Mouse (Mus musculus) B cell, adult 2 months (primary cell): ENCODE data around the gene Ccdc15.
"Not testable (repeated sequence)": the region's sequence is repeated elsewhere in the genome, so short reads cannot be mapped to it uniquely, and the experiment has no call there.

Experiments used
- DNase-seq, 2 experiments: peaks; one replicate each; pipeline ENCODE4 v3.0.0; 2022

Gene Ccdc15

DNA sequence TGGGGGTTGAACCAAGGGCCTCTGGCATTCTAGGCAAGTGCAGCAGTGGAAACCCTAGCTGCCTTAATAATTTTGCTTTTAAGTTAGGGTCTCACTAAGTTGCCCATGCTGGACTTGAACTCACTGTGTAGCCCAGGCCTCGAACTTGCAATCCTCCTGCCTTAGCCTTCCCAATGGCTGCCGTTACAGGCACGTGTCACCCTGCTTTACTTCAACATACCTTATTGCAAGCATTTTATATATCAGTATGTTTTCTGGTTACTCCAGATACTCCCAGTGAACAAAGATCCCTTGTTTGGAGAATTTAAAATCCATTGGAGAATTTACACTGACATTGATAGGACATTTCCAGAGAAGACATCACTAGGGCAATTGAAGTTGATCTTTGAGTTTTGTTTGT is 818 bp upstream of the Ccdc15 start:
- DNase-seq = no peak

DNA sequence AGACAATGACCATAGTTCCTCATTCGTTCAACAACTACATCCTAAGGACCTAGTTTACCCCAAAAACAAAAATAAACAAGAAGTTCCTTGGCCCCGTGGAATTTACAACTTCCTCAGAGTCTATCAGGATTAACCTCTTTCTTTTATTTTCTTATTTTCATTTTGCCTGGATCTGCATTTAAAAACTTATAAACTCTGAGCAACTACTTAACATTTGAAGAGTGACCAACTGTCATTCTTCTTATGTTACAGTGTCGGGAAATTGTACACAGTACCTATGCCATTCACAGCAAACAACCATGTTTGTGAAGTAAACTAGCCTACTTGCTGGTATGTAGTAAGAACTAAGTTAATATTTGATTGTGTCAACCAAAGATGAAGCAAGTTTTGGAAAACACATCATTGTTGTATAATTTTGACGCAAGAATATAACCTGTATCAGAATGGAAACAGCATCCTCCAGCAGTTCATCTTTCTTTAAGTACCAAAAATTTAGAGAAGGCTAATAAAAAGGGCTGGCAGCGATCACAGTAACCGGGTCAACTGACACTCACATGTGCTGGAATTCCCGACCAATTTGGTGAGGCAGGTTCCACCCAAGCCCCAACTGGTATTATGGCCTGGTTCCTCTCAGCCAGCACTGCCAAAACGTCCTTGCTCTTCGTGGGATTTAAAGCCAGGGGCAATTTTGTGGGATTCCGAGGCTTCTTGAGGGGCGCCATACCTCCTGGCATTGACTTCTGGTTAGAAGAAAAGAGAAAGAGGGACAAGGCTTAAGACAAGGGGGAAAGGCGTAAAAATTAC is 846 bp downstream of the Ccdc15 start:
- DNase-seq = no peak

DNA sequence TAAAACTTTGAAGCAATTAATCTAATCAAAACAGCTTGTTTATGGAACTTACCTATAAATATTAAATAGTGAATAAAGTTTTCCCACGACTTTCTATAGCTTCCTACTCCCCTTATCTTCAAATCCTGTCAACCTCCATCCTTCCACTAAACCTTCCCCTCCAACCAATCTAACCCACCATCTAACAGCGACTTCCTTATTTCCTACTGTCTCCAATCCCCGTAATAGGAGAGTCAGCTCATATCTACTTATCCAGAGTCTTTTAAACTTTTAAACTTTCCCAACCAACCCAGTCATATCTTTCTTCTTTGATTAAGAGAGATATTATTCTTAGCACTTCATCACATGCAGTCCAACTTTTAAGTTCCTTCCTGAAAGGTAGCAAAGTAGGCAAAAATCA is 2.8 kb downstream of the Ccdc15 start:
- no peak for DNase-seq

DNA sequence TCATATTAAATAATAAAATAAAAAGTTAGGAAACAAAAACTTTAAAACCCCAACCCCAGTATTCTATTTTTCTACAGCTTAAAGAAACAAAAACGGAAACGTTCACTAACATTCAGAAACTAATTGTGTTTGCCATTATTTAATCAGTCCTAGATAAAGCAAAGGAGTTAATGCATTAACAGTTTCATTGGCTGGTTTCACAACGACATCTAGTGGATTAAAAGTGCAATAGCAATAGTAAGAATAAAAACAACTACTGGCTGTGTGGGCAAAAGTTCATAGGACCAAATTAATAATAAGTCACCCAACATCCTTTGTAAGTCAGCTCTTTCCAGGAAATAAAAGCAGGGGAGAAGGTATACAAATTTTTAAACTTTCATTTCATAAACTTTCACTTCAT is 18.8 kb downstream of the Ccdc15 start:
- no peak for DNase-seq

DNA sequence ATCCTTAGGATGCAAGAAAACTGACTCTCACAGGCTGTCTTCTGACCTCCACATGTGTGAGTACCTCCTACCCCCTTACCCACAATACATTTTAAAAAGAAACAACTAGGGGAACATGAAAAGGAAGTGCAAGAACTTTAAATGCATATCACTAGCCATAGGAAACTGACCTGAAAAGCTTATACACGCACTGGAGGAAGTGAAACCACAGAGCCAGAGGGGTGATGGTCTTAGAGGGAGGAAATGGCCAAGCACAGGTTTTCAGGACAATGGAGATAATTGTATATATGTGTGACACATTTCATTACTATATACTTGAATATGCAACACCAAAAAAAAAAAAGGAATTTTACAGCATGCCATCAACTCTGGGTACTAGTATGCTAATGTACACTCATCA is 46.5 kb downstream of the Ccdc15 start:
- peak; percentile 5 to 6 for DNase-seq

DNA sequence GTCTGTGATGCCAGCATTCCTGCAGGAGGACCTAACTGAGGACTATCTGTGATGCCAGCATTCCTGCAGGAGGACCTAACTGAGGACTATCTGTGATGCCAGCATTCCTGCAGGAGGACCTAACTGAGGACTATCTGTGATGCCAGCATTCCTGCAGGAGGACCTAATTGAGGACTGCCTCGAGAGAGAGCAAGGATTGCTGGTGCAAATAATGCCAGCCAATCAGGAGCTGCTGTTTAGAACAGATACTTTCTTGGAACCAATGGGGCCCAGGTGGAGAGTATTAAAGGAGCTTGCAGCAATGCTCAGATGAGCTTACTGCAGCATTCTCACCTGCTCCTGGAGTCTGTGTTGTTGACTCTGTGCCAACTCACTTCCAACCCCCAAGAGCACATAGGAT is 47.7 kb downstream of the Ccdc15 start:
- not testable (repeated sequence) for DNase-seq

DNA sequence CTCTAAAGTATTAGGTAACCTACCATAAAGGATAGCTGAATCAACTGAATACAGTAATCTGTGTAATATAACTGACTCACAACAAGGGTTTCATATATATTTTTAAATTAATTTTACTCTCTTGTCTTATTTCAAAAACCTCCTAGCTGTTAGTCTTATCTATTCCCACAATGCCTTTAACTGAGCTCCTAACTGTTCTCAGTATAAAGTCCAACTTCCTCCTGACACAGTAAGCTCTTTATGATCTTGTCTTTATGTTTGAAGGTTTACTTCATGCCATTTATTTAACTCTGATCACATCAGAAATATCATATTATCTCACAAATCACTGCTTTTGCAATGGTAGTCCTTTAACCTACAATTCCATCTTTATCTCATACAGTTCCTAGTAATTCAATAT is 52.6 kb downstream of the Ccdc15 start:
- no peak for DNase-seq

DNA sequence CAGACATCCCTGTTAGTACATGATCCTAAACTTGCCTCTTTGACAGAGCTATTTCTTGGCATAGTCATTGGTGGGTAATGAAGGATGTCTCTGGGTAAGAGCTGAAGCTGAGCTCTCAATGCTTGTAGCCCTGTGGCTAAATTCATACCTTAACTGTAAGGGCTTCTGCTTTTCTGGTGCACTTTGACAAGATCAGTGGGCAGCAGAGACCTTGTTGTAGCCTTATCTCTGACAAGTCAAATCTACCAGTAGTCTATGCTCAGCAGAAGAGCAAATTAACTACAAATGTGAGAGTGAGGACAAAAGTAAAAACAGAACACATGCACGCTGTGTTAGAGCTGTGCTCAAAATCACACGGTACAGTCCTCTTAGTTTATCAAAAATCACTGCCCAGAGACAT is 81.6 kb downstream of the Ccdc15 start:
- no peak for DNase-seq

DNA sequence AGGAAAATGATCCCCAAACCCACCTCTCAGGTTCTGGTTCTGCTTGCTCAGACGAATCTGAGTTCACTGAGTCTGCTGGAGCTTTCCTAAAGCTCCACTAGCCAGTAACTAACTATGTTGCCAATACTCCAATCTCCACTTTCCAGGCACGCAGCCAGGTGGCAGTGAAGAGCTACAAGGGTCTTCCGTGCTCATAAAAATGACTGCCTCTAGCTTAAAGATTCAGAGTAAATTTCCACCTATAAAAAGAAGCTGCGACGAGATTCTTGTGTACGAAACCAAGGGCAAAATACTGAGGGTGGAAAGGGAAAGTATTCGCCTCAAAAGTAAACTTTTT is 92.4 kb downstream of the Ccdc15 start:
- DNase-seq = no peak

DNA sequence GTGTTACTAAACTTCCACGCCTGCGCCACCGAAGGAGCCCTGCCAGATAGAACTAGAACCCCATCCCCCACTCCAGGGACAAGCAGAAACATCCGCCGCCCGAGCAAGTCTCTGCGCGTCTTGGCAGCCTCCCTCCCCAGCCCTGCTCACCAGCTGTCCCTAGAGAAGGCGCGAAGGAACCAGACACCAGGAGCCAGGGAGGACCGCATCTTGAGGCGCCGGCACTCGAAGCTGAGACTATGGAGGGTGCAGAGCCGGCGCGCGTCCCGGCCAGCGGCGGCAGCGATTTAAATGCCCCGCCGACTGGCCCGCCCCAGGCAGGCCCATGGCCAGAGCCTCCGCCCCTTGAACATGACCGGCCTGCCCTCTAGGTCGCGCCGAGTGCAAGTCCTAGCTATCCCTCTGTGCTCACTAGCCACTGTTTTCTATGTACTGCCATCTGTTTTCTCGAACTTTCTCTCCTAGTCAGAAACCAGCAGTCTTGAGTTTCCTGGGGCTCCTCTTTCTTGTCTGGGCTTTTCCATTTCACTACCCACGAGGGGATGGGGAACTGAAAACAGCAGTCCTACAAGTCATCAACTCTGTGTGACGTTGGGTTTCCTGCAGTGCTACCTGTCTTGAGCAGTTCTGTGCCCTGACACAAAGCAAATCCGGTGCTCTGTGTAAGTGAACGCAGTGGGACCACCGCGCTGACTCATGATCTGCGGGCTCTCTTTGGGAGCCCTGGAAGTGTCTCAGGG is 92.9 kb downstream of the Ccdc15 start, which contains the start of gene Slc37a2:
Gene Slc37a2 (minus strand): TSS at position 590 of the 740 bp plus-strand sequence.
- DNase-seq = peak; percentile 78 to 81

DNA sequence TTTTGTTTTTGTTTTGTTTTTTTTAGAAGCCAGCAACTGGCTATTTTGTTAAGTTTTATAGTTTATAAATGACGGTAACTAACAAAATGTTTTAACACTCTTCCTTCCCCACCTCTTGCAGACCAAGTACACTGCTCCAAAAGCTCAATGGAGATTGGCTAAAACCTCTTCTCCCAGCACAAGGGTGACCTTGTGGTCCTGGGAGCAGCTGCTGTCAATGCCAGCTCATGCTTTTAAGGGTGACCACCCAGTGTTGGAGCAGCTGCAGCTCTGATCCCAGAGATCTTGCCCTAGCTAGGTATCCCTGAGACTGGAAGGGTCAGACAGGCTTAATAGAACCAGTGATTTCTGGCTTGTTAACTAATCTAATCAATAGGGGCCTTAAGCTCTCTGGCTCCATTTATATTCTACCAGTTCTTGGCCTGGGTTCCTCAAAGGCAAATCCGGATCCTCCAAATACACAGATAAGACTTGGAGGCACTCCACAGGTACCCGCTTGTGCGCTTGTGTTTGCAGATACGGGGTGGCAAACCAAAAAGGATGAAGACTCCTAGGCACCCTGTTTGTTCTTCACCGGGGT is 93.6 kb downstream of the Ccdc15 start:
- DNase-seq = no peak

DNA sequence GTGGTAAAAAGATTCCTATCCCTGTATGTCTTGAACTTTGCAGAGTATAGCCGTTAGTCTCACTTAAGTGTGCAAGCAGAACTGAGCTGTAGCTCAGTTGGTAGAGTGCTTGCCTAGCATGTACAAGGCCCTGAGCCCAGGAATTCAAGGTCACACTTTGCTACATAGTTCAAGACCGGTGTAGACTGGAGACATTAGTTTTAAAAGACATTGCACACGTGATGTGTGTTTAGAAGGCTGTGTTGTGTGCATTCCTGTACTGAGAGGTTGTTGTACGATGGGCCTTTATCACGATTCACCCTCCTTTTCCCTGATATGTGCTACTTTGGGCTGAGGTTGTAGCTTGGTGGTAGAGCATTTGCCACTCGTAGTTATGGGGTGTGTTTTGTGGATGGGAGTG is 97.6 kb downstream of the Ccdc15 start:
- DNase-seq = no peak

DNA sequence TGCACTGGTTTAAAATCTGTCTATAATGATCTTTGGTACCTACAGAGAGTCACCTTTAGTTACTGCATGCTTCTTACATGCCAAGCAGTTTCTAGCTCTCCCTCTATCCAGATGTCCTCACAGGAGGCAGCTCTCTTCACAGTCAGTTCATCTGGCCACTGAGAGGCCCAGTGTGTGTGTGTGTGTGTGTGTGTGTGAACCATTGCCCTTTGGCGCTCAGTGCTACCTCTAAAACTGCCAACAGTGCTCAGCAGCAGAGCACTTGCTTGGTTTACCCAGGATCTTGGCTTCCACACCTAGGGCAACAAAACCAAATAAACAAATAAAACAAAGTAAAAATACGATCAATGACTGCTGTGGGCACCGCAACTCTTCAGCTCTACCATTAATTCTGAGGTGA is 98.3 kb downstream of the Ccdc15 start:
- no peak for DNase-seq

DNA sequence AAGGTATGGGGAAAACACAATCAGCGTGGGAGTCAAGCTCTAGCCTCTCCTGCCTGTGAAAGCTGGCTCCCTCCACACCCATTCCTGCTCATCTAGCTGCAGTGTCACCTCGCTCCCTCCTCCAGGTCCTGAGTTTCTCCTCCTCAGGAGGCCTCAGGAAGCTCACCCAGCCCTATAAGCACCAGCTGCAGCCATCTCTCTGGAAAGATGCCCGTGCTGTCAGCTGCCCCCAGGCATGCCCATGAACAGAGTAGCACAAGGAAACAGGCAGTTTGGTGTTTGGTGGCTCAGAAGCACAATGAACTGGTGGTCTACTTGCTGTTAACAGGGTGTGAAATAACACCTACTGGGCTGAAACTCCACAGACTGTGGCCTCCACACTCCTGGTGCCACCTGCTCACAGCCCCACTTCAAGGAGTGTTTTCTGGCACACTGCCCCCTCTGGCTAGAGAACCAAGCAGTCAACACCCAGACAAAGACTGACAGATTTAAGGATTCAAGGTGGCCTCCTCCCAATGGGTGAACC is 99.8 kb downstream of the Ccdc15 start:
- no peak for DNase-seq

DNA sequence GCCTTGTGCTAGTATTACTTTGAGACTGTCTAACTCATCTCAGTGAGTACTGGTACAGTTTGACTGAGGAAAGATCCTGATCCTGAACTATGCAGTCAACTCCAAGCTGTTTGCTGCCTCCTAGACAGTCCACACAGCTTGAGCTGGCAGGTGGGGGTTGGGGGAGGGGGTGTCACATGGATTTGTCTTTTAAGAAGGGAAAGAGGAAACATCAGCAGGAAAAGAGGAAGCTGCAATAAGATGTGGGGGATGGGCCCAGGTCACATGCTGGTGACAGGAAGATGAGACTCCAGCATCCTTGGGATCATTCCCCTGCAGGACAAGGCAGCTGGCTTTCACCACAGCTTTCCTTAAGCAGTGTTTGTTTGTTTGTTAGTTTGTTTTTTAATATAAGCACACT is 100.8 kb downstream of the Ccdc15 start:
- DNase-seq = peak; percentile 42 to 53

DNA sequence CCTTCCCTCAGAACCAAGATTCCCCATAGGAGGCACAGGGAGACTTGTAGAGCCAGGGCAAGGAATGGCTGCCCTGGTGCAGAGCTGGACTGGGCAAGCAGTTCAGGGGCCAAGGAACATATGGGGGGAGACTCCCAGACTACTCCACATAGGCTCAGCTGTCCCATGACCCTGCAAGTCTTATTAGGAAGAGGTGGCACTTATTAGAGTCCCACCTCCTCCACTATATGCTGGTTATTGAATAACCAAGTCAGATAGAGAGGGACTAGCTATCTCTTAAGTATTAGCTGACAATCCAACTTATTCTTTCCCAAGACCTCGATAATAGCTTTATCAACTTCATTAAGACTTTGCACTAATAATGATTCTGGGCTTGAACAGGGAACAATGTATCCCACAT is 102.4 kb downstream of the Ccdc15 start:
- no peak for DNase-seq

DNA sequence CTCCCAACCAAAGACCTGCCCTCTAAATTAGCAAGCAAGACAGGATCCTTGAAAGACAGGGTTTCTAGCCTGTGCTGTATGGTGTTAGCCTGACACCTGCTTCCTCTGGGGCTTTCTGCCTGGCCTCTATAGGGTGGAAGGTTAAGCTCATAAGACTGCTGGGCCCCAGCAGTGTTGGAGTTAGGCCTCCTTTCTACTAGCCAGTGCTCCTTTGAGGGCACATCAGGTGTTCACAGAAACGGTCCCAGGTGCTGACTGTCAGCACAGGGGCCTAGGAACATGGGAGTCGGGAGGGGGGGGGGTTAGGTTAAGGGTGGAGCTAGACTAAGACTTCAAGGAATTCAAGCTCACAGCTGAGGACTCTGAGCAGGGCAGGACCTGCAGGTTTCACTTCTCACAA is 102.8 kb downstream of the Ccdc15 start:
- DNase-seq = no peak

DNA sequence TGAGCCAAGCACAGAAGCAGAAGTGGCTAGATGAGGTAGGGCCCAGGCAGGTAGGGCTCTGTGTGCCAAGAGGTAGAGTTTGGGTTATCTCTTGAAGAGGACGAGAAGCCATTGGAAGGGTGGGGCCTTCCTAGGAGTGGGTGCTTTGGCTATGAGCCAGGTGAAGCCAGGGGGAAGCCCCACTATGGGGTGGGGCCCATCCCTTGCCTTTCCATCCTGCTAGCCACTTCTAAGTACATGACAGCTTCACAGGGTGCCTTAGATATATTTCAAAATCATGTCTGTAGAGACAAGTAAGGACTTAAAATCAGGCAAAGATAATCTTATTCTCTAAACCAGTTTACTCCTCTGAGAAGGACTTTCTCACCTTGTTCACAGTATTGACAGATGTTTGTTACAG is 103.6 kb downstream of the Ccdc15 start:
- no peak for DNase-seq

DNA sequence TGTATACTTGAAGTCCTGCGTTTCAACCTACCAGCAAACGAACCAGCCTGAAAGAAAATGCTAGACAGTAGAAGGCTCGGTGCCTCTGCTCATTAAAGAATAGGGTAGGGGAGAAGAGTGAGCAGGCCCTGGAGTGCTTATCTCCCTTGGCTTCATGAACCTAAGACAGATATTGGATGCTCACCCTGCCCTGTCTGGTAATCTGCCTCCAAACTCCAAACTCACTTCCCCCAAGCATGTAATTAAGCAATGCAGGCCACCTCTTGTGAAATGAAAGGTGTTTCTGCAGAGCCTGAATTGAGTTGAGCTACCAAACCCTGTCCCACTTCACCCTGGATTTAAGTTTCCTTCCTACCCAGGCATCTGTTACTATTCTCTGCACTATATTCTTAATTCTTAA is 105.5 kb downstream of the Ccdc15 start:
- DNase-seq = no peak

DNA sequence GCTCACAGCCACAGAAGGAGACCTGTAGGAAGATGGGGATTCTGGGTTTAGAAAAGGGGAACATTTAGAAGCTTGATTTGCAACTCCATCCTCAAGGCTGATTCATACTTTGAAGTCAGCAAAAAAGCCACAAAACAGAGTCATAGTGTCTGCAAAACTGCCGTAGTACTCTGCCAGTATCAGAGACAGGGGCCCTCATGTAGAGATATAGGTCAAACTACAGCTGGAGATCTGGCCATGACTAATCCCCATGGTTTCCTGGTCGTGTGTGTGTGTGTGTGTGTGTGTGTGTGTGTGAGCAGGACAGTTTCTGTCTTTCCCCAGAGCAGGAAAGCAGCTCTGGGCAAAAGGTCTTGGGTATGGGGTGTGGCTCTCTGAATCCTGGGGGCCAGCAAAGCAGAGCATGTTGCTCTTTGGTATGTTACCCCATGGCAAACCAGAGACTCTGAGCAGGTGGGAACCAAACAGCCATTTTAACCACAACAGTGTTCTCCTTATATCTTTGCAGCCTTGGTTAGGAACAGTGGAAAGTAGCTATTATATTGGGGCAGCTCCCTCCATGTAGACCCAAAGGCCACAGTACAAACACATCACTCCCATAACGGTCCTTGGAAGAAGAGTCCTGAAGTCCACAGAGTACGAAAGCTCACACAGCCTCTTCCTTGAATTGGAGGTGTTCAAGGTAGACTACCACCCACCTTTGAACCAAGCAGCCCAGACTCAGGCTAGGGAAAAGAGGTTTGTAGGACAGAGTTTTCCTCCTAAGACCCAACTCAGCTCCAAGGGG is 112.1 kb downstream of the Ccdc15 start:
- no peak for DNase-seq

DNA sequence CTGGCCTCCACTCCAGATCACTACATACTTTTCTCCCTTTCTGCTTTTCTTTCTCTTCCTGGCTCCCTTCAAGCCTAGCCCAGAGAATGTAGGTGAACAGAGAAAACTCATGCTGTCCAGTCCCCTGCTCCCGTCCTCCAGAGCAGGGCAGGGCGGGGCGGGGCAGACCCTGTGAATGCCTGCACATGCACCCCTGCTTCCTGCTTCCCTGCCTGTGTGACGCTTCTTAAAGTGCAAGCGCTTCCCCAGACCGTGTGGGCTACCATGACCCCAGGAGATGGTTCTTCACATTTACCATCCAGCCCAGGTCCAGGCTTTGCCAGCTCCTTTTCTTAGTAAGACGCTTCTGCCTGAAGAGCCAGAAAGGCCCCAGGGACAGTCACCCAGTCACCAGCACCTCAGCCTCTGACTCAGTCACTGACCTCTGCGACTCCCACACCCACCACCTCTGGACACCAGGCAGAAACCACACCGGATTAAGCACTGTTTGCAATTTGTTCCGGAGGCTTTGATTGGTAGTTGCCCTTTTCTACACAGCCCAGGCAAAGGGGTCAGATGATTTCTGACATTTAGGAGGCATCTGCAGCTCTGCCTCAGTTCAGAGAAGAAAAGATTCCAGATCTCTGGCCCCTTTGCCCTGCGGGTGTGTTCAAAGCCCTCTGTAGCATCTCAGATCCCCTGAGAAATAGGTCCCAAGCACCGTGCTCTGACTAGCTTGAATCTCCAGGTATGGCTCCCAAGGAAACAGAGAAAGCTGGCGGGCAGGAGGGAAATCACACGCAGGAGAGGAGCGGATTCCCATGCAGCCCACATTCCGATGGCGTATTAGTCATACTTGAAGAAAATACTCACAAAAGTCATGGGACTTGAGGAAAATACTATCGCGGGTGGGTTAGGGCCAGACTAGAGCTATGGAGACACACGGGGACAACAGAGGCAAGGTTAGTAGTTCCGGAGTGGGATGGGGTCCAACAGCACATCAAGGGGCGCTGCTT is 115.7 kb downstream of the Ccdc15 start:
- DNase-seq = no peak
